Mouse (Mus musculus) kidney, postnatal 0 days (tissue): ENCODE measurements at regions not wholly inside any gene's neighbourhood (a gene's known extent, or its start where the extent isn't known, plus 50 kb on each side); places are given as distances from the start of the nearest gene placed in this dataset.

Experiments
- ATAC-seq: fragments of 200-750 bp; cut with Nextera tagmentation; replicated peaks from 2 replicates; pipeline ENCODE4 v1.8.0; 2017; ENCODE audit warnings: low read depth, moderate number of reproducible peaks, moderate TSS enrichment, moderate library complexity; ENCODE audit not compliant: low FRiP score
- DNase-seq: peaks from one replicate; pipeline ENCODE4 v3.0.0-alpha.2; 2016; ENCODE audit warnings: low spot score
- H3K27ac ChIP-seq: fragments of 300-500 bp; sonication (generic); 2 replicates; pipeline ENCODE4 v1.5.1; 2014; ENCODE audit warnings: mild to moderate bottlenecking
- H3K27me3 ChIP-seq: fragments of 300-500 bp; sonication (generic); 2 replicates; pipeline ENCODE4 v1.6.1; 2014; ENCODE audit warnings: low read length, mixed read lengths; ENCODE audit not compliant: insufficient read depth
- H3K36me3 ChIP-seq: fragments of 300-500 bp; sonication (generic); 2 replicates; pipeline ENCODE4 v1.6.1; 2014; ENCODE audit warnings: low read length, mixed read lengths; ENCODE audit not compliant: insufficient read depth
- H3K4me1 ChIP-seq: fragments of 300-500 bp; sonication (generic); replicated peaks from 2 replicates; pipeline ENCODE4 v1.6.1; 2014; ENCODE audit warnings: antibody characterized with exemption, low read length, mixed read lengths; ENCODE audit not compliant: insufficient read depth
- H3K4me2 ChIP-seq: fragments of 300-500 bp; sonication (generic); 2 replicates; pipeline ENCODE4 v1.6.1; 2014; ENCODE audit warnings: mild to moderate bottlenecking, low read length, moderate library complexity, mixed read lengths
- H3K4me3 ChIP-seq: fragments of 300-500 bp; sonication (generic); replicated peaks from 2 replicates; pipeline ENCODE4 v1.5.1; 2014; ENCODE audit warnings: low read depth, low read length
- H3K9ac ChIP-seq: fragments of 300-500 bp; sonication (generic); 2 replicates; pipeline ENCODE4 v1.6.1; 2014; ENCODE audit warnings: low read depth, low read length
- H3K9me3 ChIP-seq: fragments of 300-500 bp; sonication (generic); replicated peaks from 2 replicates; pipeline ENCODE4 v1.6.1; 2016; ENCODE audit warnings: low read length, inconsistent platforms, mixed read lengths
- CTCF ChIP-seq: IDR thresholded peaks from 2 replicates; pipeline ENCODE4 v1.5.1; 2016; ENCODE audit warnings: antibody characterized with exemption, low read depth, mild to moderate bottlenecking, moderate library complexity
- WGBS: fragments of 180-500 bp; shearing (Covaris S2); extraction: QIAGEN DNeasy Blood & Tissue Kit; methylation state at CpG from one replicate; pipeline ENCODE4 v1.1.7; 2014; 5-methylcytosine and 5-hydroxymethylcytosine counted together

DNA sequence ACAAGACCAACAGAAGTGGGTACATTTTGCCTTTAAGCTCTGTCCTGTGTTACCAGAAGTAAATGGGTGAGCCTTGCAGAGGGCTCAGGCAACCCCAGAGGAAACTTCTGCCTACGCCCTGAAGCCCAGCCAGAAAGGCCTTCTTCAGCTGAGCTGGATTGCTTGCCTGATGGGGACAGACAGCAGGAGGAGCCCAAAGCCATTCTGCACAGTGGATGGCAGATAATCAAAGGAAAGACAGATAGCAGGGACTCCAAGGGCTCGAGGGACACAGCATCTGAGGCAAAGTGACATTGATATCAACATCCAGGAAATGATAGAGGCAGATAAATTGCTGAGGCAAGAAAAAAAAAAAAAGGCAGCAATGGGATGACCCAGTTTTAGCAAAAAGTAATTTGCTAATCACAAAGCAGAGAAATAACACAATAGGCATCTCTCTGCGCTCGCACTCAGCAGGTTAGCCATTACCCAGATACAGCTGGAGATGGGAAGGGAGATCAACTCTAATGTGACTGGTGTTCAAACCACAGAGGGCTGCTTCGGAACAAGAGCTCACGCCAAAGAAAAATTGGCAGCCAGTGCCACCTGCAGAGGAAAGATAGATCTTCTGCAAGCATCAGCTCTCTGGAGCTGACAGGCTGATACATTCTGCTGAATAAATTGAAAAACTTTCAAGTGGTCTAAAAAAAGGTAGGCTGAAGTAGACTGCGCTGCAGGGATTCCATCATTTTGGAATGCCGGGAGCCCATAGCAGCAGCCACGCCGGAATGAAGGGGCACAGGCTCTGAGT lies 494.8 kb downstream of the Prim2 start:
- WGBS: 73% methylated on average over 10 of the region's 10 CpGs
- Histone ChIP-seq H3K9ac (no peak overlapping the region), H3K4me3 (no peak overlapping the region), H3K36me3 (no peaks in the 10 kb centered on the region), H3K4me1 (no peaks in the 10 kb centered on the region), H3K27ac (no peak overlapping the region), H3K4me2 (no peak overlapping the region), H3K27me3 (no peaks in the 10 kb centered on the region), H3K9me3 (no peaks in the 10 kb centered on the region)
- DNase-seq (no peak), ATAC-seq (no peak)
- no peak for TF ChIP-seq CTCF

DNA sequence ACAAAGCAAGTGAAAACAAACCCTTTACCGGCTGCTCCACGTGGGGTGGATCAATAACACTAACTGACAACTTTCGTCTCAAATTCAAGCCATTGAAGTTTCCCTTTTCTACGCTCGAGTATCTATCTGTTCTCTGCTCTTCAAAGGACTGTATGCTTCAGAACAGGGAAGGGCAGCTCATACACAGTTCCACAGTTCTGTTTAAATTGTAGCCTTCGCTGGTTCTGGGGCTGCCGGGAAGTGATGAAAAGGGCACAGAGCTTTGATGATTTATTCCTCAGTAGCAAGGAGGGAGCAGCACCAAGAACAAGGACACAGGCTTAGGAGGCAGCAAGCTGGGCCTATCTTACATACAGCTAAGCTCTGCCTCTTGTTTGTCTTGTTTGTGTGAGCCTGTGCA lies 532.6 kb downstream of the Prim2 start:
- ATAC-seq (no peak), DNase-seq (no peak)
- no peaks in the 10 kb centered on the region for H3K36me3 ChIP-seq
- no peaks in the 10 kb centered on the region for H3K9me3 ChIP-seq
- TF ChIP-seq CTCF: no peak
- no peaks in the 10 kb centered on the region for H3K27me3 ChIP-seq
- H3K4me3 ChIP-seq: no peak overlapping the region
- no peak overlapping the region for H3K4me2 ChIP-seq
- no peaks in the 10 kb centered on the region for H3K4me1 ChIP-seq
- WGBS: 41% methylated on average over 7 of the region's 7 CpGs
- no peak overlapping the region for H3K9ac ChIP-seq
- H3K27ac ChIP-seq: no peak overlapping the region

DNA sequence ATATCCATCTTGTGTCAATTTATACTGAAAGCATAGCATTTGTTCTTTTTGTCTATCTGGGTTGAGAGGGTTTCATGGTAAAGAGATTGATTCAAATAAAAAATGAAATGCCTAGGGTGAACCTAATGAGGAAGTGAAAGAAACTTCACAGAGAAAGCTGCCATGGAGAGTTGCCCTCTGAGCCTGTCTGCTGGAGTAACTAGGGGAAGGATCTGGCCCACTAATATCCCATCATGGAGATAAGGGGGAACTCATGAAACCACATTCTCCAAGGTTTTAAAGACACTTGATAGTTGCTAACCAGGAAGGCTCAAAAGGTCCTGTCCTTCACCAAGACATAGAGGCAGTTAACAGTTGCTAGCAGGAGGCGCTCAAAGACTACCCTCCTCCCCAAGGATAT lies 539.2 kb downstream of the Prim2 start:
- Histone ChIP-seq H3K4me2 (no peak overlapping the region), H3K36me3 (no peaks in the 10 kb centered on the region), H3K4me3 (no peak overlapping the region), H3K9ac (no peak overlapping the region), H3K27ac (no peak overlapping the region), H3K9me3 (no peaks in the 10 kb centered on the region), H3K4me1 (no peaks in the 10 kb centered on the region), H3K27me3 (no peaks in the 10 kb centered on the region)
- DNase-seq (no peak), ATAC-seq (no peak)
- WGBS: 86% methylated on average over 1 of the region's 1 CpGs
- TF ChIP-seq CTCF: no peak

DNA sequence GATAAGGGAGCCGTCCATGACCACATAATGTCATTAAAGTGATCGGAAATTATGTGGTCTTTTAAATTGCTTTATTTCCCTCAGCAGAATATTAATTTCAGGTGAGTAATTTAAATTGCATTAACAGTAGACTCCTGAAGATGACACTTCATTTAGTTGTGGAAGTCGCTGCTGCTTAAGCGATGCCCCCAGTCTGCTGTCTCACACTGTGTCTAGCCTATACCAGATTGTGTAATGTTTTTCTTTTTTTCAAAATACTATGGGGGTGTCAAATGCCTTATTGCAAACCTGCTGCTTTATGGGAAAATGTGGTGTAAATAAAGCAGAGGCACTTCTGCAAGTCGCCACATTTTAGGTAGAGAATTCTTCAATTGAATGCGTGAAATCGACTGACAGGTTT lies 544.5 kb downstream of the Prim2 start:
- Histone ChIP-seq H3K27me3 (no peaks in the 10 kb centered on the region), H3K4me2 (no peak overlapping the region), H3K4me3 (no peak overlapping the region), H3K27ac (no peak overlapping the region), H3K9ac (no peak overlapping the region), H3K9me3 (no peaks in the 10 kb centered on the region), H3K36me3 (no peaks in the 10 kb centered on the region), H3K4me1 (no peaks in the 10 kb centered on the region)
- ATAC-seq (no peak), DNase-seq (no peak)
- TF ChIP-seq CTCF: no peak
- 59% methylated on average over 7 of the region's 7 CpGs for WGBS

DNA sequence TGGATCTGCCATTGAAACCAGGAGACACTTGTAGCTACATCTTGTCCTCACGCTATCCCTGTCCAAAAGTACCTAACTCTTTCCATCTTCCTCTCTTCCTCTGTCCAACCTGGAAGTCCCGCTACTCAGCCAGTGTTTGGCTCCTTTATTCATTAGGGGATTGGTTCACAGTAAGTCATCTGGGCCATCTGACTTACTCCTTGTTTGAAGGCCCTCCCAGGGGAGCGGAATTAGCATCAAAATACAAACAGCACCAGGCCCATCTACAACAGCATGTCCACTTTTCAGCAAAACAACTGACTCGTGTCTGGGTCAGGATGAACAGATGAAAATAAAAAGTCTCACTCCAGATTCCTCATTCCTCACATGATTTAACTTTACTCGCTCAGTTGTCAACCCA lies 559.2 kb upstream of the Gm5415 start:
- Histone ChIP-seq H3K27ac (no peak overlapping the region), H3K27me3 (no peaks in the 10 kb centered on the region), H3K4me1 (no peaks in the 10 kb centered on the region), H3K4me3 (no peak overlapping the region), H3K36me3 (no peaks in the 10 kb centered on the region), H3K9me3 (no peaks in the 10 kb centered on the region; the same call in 1 of the 2 replicates), H3K4me2 (no peak overlapping the region), H3K9ac (no peak overlapping the region)
- no peak for ATAC-seq
- 78% methylated on average over 5 of the region's 5 CpGs for whole genome bisulfite sequencing
- TF ChIP-seq CTCF: no peak
- DNase-seq: no peak

DNA sequence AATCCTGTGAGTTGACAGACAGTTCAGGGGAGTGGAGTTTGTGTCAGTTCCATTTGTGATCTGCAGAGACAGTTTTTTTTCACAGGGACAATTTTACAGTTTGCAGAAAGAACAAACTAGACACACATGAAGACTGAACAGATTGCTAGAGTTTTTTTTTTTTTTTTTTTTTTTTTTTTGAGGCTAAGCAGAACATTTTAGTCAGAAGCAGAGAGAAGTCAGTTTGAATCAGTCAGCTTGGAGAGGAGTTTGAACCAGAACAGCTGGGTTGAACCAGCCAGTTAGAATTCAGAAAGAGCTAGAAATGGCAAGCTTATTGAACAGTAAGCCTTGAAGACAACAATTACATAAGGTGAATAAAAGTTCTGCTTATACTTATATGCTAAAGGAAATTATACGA lies 557.2 kb upstream of the Gm5415 start:
- H3K9me3 ChIP-seq: no peaks in the 10 kb centered on the region; the same call in 1 of the 2 replicates
- H3K27me3 ChIP-seq: no peaks in the 10 kb centered on the region
- no peaks in the 10 kb centered on the region for H3K36me3 ChIP-seq
- DNase-seq (no peak), ATAC-seq (no peak)
- no peak overlapping the region for H3K9ac ChIP-seq
- no peak overlapping the region for H3K4me3 ChIP-seq
- H3K27ac ChIP-seq: no peak overlapping the region
- WGBS: 95% methylated on average over 1 of the region's 1 CpGs
- H3K4me1 ChIP-seq: no peaks in the 10 kb centered on the region
- H3K4me2 ChIP-seq: no peak overlapping the region
- TF ChIP-seq CTCF: no peak

DNA sequence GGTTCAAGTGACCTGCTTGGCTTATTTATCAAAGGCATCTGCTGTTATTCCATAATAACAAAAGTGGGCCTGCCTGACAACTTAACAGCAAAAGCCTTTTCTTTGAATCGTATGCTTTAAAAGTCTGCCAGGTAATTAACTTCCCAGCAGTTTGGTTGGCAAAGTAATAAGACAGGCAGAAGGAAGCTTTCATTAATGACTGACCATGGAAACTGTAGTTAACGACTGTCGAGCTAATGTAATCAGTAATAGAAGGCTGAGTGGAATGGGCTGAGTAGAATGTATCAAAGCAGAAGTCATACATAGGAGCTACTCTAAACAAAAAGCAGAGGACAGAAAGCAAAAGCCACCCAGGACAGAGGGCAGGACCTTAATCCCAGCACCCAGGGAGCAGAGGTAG lies 551.0 kb upstream of the Gm5415 start:
- ATAC-seq: 0 out of 2 replicates have a peak, but pooled peaks have one; percentile 25
- 43% methylated on average over 3 of the region's 3 CpGs for WGBS

More for the DNA sequence above, 551.0 kb upstream of the Gm5415 start:
- no peak for TF ChIP-seq CTCF
- Histone ChIP-seq H3K9me3 (no peaks in the 10 kb centered on the region), H3K36me3 (no peaks in the 10 kb centered on the region), H3K4me1 (no peaks in the 10 kb centered on the region), H3K27me3 (no peaks in the 10 kb centered on the region), H3K4me2 (no peak overlapping the region), H3K4me3 (no peak overlapping the region), H3K27ac (no peak overlapping the region), H3K9ac (no peak overlapping the region)
- DNase-seq: peak; percentile 24
